Mouse (Mus musculus): Measurements from ENCODE around the gene Gch1. TPM values are rescaled to one million over a fixed set of nuclear protein-coding genes. Genes with fewer than 3 reads are reported as not detected.

The Gch1 gene
- total RNA-seq, 2 experiments from 2014 or later: 0.80 to 0.91 TPM

DNA sequence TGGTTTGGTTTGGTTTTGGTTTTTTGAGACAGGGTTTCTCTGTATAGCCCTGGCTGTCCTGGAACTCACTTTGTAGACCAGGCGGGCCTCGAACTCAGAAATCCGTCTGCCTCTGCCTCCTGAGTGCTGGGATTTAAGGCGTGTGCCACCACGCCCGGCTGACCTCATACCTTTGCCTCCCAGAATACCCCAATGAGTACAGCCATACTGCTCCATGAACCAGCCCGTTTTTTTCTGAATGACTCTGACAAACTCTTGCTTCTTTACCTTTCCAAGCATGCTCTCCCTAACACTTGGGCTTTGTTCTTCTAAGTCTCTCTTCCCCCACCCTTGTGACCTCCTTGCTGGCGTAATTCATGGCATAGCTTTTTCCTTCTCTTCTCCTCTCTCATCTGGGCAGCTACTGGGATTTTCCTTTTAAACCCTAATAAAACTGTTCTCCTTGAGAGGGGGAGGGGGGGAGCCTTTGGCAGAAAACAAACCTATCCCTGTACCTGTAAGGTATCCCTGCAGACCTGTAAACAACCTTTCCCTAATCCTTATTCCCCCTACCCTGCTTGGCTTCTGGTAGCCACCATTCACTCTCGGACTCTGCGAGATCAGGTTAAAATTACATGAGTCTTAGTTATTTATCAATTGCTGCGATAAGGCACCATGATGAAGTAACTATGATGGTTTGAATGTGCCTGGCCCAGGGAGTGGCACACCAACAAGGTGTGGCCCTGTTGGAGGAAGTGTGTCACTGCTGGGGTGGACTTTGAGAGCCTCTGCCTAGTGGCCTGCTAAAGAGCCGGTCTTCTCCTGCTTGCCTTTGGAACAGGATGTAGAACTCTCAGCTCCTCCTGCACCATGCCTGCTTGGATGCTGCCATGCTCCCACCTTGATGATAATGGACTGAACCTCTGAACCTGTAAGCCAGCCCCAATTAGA, 19.6 kb upstream of the Gch1 start:
- no peak for DNase-seq (ENCODE audit: low spot score in 2 of 2)

DNA sequence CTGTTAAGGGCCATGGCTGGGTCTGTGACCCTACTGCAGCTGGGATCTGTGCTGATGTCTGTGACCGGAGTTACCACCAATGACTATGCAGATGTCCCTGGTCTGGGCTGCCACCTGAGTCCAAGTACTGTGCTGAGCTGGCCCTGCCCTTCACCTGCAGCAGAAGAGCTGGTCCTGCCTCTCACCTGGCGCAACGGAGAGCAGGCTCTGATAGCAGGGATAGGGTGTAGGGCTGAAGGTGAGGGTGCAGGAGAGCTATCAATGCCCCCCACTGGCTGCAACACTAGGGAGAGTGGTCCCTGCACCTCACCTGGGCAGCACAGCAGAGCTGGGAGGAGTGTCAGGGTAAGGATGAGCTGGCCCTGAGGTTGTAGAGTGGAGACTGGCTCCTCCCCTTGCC, 17.4 kb upstream of the Gch1 start:
- no peak for DNase-seq (ENCODE audit: low spot score in 2 of 2)

DNA sequence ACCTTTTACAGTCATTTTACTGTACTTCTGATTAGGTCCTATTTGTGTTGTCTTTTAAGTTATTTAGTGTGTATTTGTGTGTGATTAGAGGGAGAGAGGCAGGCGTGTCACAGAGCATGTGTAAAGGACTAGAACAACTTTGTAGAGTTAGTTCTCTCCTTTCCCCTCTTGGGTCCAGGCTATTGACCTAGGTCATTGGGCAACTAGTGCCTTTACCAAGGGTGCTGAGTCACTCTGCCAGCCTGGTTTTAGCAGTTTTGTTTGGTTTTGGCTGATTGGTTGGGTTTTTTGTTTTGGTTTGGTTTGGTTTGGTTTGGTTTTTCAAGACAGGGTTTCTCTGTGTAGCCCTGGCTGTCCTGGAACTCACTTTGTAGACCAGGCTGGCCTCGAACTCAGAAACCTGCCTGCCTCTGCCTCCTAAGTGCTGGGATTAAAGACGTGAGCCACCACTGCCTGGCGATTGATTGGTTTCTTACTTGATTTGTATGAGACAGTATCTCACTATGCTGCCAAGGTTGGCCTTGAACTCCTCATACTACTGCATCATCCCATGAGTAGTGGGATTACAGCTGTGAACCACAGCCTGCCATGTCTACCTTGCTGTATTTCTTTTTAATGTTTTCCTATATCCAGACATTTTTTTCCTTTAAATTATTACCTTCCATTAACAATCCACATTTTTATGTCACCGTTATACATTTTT, 16.2 kb upstream of the Gch1 start:
- DNase-seq (ENCODE audit: low spot score in 2 of 2): no peak

DNA sequence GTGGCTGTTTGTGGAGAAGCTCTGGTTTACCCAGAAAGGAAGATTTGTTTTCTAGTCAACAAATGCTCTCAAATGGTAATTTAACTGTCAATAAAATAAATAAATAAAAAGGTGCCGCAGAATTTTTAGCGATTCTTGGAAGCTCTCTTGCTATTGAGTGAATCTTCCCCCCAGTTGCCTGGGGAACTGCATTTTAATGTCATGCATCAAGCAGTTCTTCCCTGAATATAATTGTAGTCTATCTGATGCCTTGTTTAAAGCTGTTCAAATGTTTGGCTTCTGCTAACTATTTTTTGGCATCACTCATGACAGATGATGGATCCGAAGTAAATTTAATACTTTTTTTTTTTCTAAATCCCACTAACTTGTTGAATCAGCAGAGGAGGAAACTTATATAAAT, 8.1 kb upstream of the Gch1 start:
- no peak for DNase-seq (ENCODE audit: low spot score in 2 of 2)

- no peak for DNase-seq (ENCODE audit: low spot score in 2 of 2)
Observed at GRCm38 (mm10) chr14:47196711-47197110, 7.5 kb upstream of the Gch1 start.

GRCm38 (mm10) chr14:47194096-47194495, 4.9 kb upstream of the Gch1 start:
- DNase-seq (ENCODE audit: low spot score in 2 of 2): no peak

- no peak for DNase-seq (ENCODE audit: low spot score in 2 of 2)
Observed at GRCm38 (mm10) chr14:47193506-47193905, 4.3 kb upstream of the Gch1 start.

GRCm38 (mm10) chr14:47191861-47192260, 2.6 kb upstream of the Gch1 start:
- DNase-seq (ENCODE audit: low spot score in 2 of 2): no peak

- no peak for DNase-seq (ENCODE audit: low spot score in 2 of 2)
Observed at GRCm38 (mm10) chr14:47190626-47191025, 1.4 kb upstream of the Gch1 start.

DNA sequence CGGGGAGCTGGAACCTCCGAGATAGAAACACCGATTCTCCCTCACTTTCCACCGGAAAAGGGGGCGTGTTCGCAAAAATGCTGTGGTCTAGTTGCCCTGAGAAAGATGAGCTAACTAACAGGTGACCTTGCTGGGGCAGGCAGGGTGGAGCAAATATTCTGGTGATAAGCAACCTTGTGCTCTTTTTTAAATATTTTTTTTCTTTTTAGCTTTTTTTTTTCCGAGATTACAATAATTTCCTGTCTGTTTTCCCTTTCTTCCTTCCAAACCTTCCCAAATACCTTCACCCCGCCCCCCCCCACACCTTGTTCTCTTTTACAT, 382 bp upstream of the Gch1 start:
- DNase-seq (ENCODE audit: low spot score in 2 of 2): no peak

DNA sequence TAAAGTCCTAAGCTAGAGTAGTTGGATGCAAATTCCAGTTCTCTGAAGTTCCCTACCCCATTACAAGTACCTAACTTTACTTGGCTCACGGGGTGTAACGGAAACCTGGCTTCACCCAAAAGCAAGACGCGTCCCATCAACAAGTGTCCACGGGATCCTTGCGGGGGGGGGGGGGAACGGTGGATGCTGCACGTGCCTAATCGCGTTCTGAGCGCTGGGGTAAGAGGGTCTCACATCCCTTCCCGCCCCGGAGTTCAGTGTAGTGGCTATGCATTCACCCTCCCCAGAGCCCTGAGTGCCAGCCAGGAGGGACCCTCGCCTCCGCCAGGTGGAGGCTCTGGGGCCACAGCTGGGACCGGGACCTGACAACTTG, 752 bp downstream of the Gch1 start:
- no peak for DNase-seq (ENCODE audit: low spot score in 2 of 2)

DNA sequence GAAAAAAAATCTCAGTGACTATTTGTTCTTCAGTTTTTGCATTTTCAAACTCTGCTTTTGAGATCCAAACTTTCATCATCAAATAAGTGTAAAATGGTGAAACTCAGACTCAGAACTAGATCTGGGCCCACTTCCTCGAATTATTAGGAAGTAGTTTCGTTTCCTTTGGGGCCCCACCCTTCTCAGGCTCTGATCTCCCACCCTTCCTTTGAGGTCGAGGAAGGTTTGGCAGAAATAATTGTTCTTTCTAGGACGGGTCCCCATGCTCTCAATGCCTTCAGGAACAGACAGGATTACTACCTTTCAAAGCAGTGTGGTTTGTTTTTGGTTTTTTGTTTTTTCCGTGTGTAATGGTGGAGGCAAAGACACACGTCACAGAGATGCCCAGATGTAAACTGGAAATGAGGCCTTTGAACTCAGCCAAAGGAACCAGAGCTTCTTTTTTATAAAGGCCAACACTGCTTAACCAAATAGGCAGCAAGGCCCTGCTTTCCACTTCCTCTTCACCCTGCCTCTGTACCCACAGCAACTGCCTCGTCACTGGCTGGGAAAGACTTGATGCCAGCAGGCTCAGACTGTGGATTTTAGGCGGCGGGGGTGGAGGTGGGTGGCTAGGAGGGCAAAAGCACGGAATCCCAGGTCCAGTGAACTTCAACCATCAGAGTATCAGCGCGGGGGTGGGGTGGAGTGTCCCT, 1.4 kb downstream of the Gch1 start:
- DNase-seq (ENCODE audit: low spot score in 2 of 2): no peak

DNA sequence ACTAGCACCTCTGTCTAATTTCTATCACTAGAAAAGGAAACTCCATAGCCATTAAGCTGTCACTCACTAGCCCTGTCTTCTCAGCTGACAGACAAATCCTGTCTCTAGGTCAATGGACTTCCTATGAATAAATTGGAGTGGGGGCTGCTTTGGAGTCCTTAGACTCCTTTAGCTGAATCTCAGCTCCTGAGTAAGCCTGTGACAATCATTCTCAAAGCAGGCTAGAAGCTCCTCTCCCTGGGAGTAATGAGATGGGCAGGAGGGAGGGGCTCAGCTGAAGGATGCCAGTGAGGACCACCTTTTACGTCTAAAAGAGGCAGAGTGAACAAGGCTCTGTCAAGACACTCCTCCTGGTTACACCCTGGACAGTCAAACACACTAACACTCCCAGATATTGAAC, 2.0 kb downstream of the Gch1 start:
- DNase-seq (ENCODE audit: low spot score in 2 of 2): no peak

GRCm38 (mm10) chr14:47186561-47186960, 2.7 kb downstream of the Gch1 start:
- DNase-seq (ENCODE audit: low spot score in 2 of 2): no peak

GRCm38 (mm10) chr14:47181497-47182290, 7.5 kb downstream of the Gch1 start:
- DNase-seq (ENCODE audit: low spot score in 2 of 2): peak; percentile 35 to 59

- no peak for DNase-seq (ENCODE audit: low spot score in 2 of 2)
Observed at GRCm38 (mm10) chr14:47178851-47179250, 10.4 kb downstream of the Gch1 start.

DNA sequence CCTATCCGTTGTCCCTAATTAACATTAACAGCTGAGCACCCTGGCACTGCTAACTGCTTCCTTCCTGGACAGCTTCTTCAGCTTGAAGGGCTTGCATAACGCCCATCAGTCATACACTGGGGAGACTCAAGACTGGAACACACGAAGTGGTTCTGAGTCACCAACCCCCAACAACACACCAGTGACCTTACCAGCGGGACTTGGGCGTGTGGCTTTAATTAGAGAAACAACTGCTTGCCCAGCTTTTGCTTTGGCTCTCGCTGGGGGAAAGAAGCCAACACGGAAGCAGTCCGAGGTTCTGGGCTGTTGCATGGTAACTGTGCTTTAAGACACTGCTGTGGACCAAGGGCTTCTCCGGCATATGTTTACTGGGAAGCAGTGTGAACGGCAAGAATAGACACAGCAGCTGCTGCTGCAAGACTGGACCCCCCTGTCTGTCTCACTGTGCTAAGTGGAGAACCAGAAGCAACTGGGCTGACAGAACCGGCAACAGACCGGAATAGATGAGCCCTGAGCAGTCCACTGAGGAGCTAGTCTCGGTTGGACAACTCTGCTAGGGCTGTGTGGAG, 11.3 kb downstream of the Gch1 start:
- DNase-seq (ENCODE audit: low spot score in 2 of 2): peak in 1 of 2 experiments; percentile 24

DNA sequence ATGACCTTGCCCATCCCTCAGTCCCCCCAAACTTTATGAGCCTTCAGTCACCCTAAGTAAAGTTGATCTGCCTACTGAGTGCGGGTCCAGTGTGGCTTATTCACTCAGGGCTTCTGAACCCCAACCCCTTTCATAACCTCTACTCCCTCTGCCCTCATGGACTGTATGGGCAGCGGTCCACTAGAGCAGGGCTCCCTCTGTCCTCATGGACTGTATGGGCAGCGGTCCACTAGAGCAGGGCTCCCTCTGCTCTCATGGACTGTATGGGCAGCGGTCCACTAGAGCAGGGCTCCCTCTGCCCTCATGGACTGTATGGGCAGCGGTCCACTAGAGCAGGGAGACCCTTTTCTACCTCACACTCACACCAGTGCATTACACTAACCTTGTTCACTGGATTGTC, 13.0 kb downstream of the Gch1 start:
- no peak for DNase-seq (ENCODE audit: low spot score in 2 of 2)

- no peak for DNase-seq (ENCODE audit: low spot score in 2 of 2)
Observed at GRCm38 (mm10) chr14:47175136-47175535, 14.1 kb downstream of the Gch1 start.

GRCm38 (mm10) chr14:47172073-47172472, 17.1 kb downstream of the Gch1 start:
- no peak for DNase-seq (ENCODE audit: low spot score in 2 of 2)

All from left cerebral cortex, adult 18-20 months (tissue).